Mouse (Mus musculus) spleen, postnatal 10 days (tissue): ENCODE data around the gene Zrsr1.

ENCODE experiments used
- DNase-seq, 2 experiments: peaks; one replicate each; pipeline ENCODE4 v3.0.0; 2021 to 2022; ENCODE audit warnings: low spot score in 2 of 2

Zrsr1 gene

DNA sequence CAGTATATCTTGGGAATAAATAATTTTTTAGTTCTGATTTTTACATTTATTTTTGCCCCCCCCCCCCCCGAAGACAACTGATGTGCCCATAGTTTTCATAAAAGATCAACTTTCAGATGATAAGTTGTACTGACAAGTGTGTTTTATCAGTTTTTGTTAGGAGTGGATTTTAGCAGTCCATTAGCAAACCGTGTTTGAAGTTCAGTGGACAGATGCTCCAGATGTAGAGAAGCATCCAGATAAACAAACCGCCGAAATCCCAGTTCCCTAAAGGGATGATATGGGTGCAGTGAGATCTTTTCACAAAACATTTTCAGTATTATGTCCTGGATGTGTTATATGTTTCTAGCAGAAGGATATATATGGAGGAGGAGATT lies 37.0 kb downstream of the Zrsr1 start:
- DNase-seq = no peak

DNA sequence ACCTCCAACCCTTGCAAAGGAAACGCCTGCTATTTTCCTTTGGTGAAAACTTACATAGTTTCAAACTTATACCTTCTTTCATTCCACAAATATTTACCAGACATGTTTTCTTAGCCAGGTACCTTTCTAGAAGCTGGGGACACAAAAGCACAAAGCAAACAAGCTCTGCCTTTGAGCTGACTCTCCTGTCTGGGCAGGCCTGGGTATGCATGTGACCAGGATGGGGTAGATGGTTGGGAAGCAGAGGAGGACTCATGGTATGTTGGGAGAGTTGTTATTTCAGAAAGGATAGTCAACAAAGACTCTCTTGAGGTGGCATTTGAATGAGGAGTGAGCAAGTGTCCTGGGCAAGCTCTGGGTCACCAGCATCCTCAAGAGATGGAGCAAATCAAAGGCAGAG lies 41.3 kb downstream of the Zrsr1 start:
- DNase-seq = no peak

DNA sequence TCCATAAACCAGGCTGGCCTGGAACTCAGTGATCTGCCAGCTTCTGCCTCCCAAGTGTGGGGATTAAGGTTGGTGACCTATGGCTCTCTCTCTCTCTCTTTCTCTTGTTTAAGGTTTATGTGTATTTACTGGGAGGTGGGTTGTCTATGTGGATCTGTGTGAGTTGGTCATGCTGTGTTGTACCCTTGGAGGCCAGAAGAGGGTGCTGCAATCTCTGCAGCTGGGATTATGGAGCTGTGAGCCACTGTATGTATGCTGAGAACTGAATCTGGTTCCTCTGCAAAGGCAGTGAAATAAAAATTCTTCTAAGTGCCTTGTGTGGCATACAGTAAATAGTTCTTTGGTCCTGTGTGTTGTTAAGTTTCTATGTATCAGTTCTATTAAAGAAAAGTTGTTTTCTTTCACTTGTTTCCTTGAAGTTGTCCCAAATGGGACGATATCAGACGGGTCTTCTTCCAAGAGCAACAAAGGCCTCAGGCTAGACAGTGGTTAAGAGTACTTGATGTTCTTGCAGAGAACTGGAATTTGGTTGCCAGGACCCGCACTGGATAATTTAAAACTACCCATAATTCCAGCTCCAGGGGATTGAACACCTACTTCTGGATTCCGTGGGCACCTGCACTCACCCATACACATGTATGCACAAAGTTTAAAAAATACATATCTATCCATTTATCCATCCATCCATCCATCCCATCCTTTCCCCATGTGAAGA lies 41.9 kb downstream of the Zrsr1 start:
- peak in 1 of 2 experiments; percentile 33 for DNase-seq

- DNase-seq = no peak
Measured at GRCm38 (mm10) chr11:23014996-23015395, 43.2 kb downstream of the Zrsr1 start.

DNA sequence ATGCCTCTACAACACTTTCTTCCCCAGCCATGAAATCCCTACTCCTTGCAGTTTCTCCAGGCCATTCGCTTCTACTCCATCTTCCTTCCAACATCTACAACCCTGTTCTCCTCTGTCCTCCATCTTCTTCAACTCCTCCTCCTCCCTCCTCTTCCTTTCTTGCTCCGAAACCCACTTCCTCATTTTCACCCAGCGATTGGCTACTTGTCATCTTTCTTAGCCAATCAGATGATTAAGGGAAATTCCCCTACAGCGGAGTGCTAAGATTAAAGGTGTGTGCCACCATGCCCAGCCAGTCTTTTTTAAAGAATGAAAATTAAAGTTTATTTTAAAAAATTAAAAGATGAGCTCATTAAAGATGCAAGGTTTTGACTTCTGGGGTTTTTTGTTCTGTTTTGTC lies 46.1 kb downstream of the Zrsr1 start:
- no peak for DNase-seq

- DNase-seq = no peak
Measured at GRCm38 (mm10) chr11:23020116-23020770, 48.4 kb downstream of the Zrsr1 start.

GRCm38 (mm10) chr11:23020841-23021240 lies 49.0 kb downstream of the Zrsr1 start:
- DNase-seq = no peak

DNA sequence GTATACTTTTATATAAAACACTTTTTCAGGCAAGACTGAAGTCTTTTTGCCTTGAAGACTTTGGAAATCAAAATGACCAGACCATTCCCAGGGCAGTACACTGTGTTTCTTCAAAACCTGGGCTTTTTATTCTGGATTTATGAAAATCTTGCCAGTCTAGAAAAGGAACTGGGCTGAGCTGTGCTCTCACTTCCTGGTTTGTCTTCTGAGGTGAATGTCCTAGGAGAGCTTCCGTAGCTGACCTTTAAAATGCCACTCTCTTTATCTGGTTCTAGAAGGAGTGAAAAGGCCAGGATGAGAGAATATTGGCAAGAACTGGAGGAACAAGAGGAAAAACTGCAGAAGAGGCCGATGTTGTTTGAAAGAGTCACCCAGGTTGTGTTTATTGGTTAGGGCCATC lies 51.4 kb downstream of the Zrsr1 start:
- no peak for DNase-seq

DNA sequence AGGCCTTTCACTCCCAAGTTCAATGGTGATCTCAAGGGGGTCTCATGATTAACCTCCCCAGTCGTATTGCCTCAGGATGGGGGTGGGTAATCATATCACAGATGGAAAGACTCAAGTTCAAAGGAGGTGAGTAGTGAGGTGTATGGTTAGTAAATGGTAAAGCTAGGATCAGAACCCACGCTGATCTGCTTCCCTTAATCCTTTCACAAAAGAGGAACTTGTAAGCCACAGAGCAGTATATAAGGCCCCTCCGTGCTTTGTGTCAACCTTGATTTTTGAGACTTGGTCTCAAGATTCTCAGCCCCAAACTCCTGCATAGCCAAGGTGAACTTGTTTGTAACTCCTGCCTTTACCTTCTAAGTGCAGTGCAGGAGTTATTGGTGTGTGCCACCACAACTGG lies 52.4 kb downstream of the Zrsr1 start:
- DNase-seq = no peak
